In genomic region chr3:138490034-138490337, GRCm38 (mm10) we compare ENCODE assay signal across 8 mouse cellular contexts. TPM values are rescaled to one million over a fixed set of nuclear protein-coding genes. Genes with fewer than 3 reads are reported as not detected.
DNase-seq lines count a peak whose midpoint lies in the region; ATAC-seq and TF ChIP-seq lines count a peak whose summit lies in the region.

No protein-coding gene starts in this region.

- ATAC-seq in heart, embryonic 11.5 days (replicated peaks; ENCODE audit: insufficient number of reproducible peaks, low FRiP score, low TSS enrichment) = no peak
- ATAC-seq in G1E (ENCODE audit: extremely low read depth, insufficient number of reproducible peaks, low FRiP score, poor library complexity, severe bottlenecking) = no peak
- no peak for ATAC-seq in heart, embryonic 15.5 days (replicated peaks; ENCODE audit: insufficient number of reproducible peaks, insufficient read depth, low FRiP score, low read depth)
- no peak for ATAC-seq in liver, postnatal 0 days

- peaks cover 4% of the 10 kb centered on the region; the same call in 1 of the 2 replicates for H3K4me1 ChIP-seq in heart, embryonic 11.5 days (ENCODE audit: control insufficient read depth, insufficient read depth, low read length)
- peaks cover 30% of the 10 kb centered on the region for H3K4me1 ChIP-seq in G1E (ENCODE audit: insufficient read depth, low read depth, low read length)
- H3K4me1 ChIP-seq in heart, embryonic 15.5 days (replicated peaks) = peaks cover 13% of the 10 kb centered on the region
- H3K4me1 ChIP-seq in liver, postnatal 0 days (ENCODE audit: insufficient read depth) = peaks cover 13% of the 10 kb centered on the region; the same call in 1 of the 2 replicates

- no peaks in the 10 kb centered on the region for H3K9me3 ChIP-seq in heart, embryonic 11.5 days (replicated peaks; ENCODE audit: control insufficient read depth, low read length)
- no peaks in the 10 kb centered on the region for H3K9me3 ChIP-seq in G1E (replicated peaks)
- no peaks in the 10 kb centered on the region for H3K9me3 ChIP-seq in heart, embryonic 15.5 days (replicated peaks)
- H3K9me3 ChIP-seq in liver, postnatal 0 days (ENCODE audit: low read length) = no peaks in the 10 kb centered on the region

- peaks cover 3% of the 10 kb centered on the region for H3K36me3 ChIP-seq in heart, embryonic 11.5 days (ENCODE audit: control insufficient read depth, insufficient read depth, low read length)
- H3K36me3 ChIP-seq in G1E (replicated peaks) = peaks cover 19% of the 10 kb centered on the region
- H3K36me3 ChIP-seq in heart, embryonic 15.5 days = peaks cover 5% of the 10 kb centered on the region; the same call in 1 of the 2 replicates
- no peaks in the 10 kb centered on the region for H3K36me3 ChIP-seq in liver, postnatal 0 days (replicated peaks; ENCODE audit: insufficient read depth, low read length)

- peak overlapping the region; percentile 65 for H3K9ac ChIP-seq in heart, embryonic 11.5 days (ENCODE audit: low read depth, low read length)
- H3K9ac ChIP-seq in heart, embryonic 15.5 days = peak overlapping the region; percentile 67
- H3K9ac ChIP-seq in liver, postnatal 0 days (replicated peaks) = peak overlapping the region; percentile 68

- no peak for TF ChIP-seq CTCF in G1E (IDR thresholded peaks at IDR 0.05; ENCODE audit: low read depth, low read length)
- no peak for TF ChIP-seq CTCF in liver, postnatal 0 days (IDR thresholded peaks at IDR 0.05; ENCODE audit: low read depth)

- peak overlapping the region; percentile 69 for H3K4me2 ChIP-seq in heart, embryonic 11.5 days
- peak overlapping the region; percentile 76 for H3K4me2 ChIP-seq in heart, embryonic 15.5 days
- H3K4me2 ChIP-seq in liver, postnatal 0 days (ENCODE audit: low read depth, low read length) = peak overlapping the region; percentile 80

- TF ChIP-seq EP300 in liver, postnatal 0 days (IDR thresholded peaks at IDR 0.05; ENCODE audit: low read depth) = no peak

- peak overlapping the region; percentile 87 for H3K4me3 ChIP-seq in heart, embryonic 11.5 days (ENCODE audit: low read depth, low read length)
- peak overlapping the region; percentile 87 for H3K4me3 ChIP-seq in G1E (ENCODE audit: low read depth, low read length)
- peak overlapping the region; percentile 90 for H3K4me3 ChIP-seq in heart, embryonic 15.5 days
- H3K4me3 ChIP-seq in liver, postnatal 0 days (ENCODE audit: low read depth, low read length) = peak overlapping the region; percentile 94

- DNase-seq in heart, adult 18-20 months = no peak
- DNase-seq in G1E (ENCODE audit: low spot score) = no peak
- no peak for DNase-seq in liver, postnatal 0 days
- no peak for DNase-seq in retina, postnatal 1 day
- DNase-seq in right cerebral cortex, postnatal 25 days = no peak
- DNase-seq in MN1 (ENCODE audit: low spot score) = no peak

- H3K27ac ChIP-seq in heart, embryonic 11.5 days (ENCODE audit: low read depth, low read length) = no peak overlapping the region
- no peak overlapping the region for H3K27ac ChIP-seq in heart, embryonic 15.5 days
- peak overlapping the region; percentile 70 for H3K27ac ChIP-seq in liver, postnatal 0 days (ENCODE audit: low read depth)

- H3K27me3 ChIP-seq in heart, embryonic 11.5 days (ENCODE audit: control insufficient read depth, insufficient read depth, low read length) = no peaks in the 10 kb centered on the region
- no peaks in the 10 kb centered on the region for H3K27me3 ChIP-seq in G1E (ENCODE audit: insufficient read depth, low read length)
- H3K27me3 ChIP-seq in heart, embryonic 15.5 days = no peaks in the 10 kb centered on the region
- no peaks in the 10 kb centered on the region for H3K27me3 ChIP-seq in liver, postnatal 0 days (ENCODE audit: insufficient read depth, low read length)

- WGBS in heart, embryonic 11.5 days (ENCODE audit: insufficient replicate concordance) = 23% methylated on average over 6 of the region's 6 CpGs
- WGBS in heart, embryonic 15.5 days = 19% methylated on average over 6 of the region's 6 CpGs
- 11% methylated on average over 6 of the region's 6 CpGs for WGBS in liver, postnatal 0 days (ENCODE audit: insufficient replicate concordance)

RNA-seq across cellular contexts. Expression of gene Metap1, which starts 0.7 kb away (rescaled TPM):
- polyA plus RNA-seq in heart, embryonic 11.5 days (2014; fragmentation: Nextera tagmentation; extraction: Ambion mirVana) = 48.0 and 49.1 TPM in 2 replicates
- total RNA-seq in heart, adult 18-20 months (2021) = 10 to 100 TPM; 37.1 to 37.9 TPM
- total RNA-seq in G1E (2014; fragmentation: Nextera tagmentation) (61.8 and 67.3 TPM in 2 replicates), G1E (2017) (63.0 and 66.3 TPM in 2 replicates)
- 24.3 and 29.3 TPM in 2 replicates for polyA plus RNA-seq in G1E (2012)
- 34.4 and 36.9 TPM in 2 replicates for polyA plus RNA-seq in heart, embryonic 15.5 days (2015; fragmentation: Nextera tagmentation; extraction: Ambion mirVana)
- polyA plus RNA-seq in liver, postnatal 0 days (2015; fragmentation: Nextera tagmentation; extraction: Ambion mirVana) = 17.3 and 17.4 TPM in 2 replicates

RNA-seq across cellular contexts. Expression of gene Eif4e, which starts 36.0 kb away (rescaled TPM):
- polyA plus RNA-seq in heart, embryonic 11.5 days (2014; fragmentation: Nextera tagmentation; extraction: Ambion mirVana) = 323 and 330 TPM in 2 replicates
- total RNA-seq in heart, adult 18-20 months (2021) = 100 to 1,000 TPM; 186 to 215 TPM
- total RNA-seq in G1E (2014; fragmentation: Nextera tagmentation) (584 and 634 TPM in 2 replicates), G1E (2017) (173 and 248 TPM in 2 replicates)
- polyA plus RNA-seq in G1E (2012) = 13.2 and 21.2 TPM in 2 replicates
- 207 and 232 TPM in 2 replicates for polyA plus RNA-seq in heart, embryonic 15.5 days (2015; fragmentation: Nextera tagmentation; extraction: Ambion mirVana)
- polyA plus RNA-seq in liver, postnatal 0 days (2015; fragmentation: Nextera tagmentation; extraction: Ambion mirVana) = 93.7 and 98.3 TPM in 2 replicates

RNA-seq across cellular contexts. Expression of gene Adh5, which starts 47.1 kb away (rescaled TPM):
- 166 and 176 TPM in 2 replicates for polyA plus RNA-seq in heart, embryonic 11.5 days (2014; fragmentation: Nextera tagmentation; extraction: Ambion mirVana)
- total RNA-seq in heart, adult 18-20 months (2021) = 10 to 100 TPM; 82.4 to 89.7 TPM
- total RNA-seq in G1E (2014; fragmentation: Nextera tagmentation) = 86.2 and 86.3 TPM in 2 replicates
- 147 and 154 TPM in 2 replicates for total RNA-seq in G1E (2017)
- polyA plus RNA-seq in G1E (2012) = 11.3 and 27.4 TPM in 2 replicates
- 152 and 163 TPM in 2 replicates for polyA plus RNA-seq in heart, embryonic 15.5 days (2015; fragmentation: Nextera tagmentation; extraction: Ambion mirVana)
- polyA plus RNA-seq in liver, postnatal 0 days (2015; fragmentation: Nextera tagmentation; extraction: Ambion mirVana) = 247 and 271 TPM in 2 replicates
